Mouse (Mus musculus) ZHBTc4 (cell line): Measurements from ENCODE around the gene Yy1.

Experiments used
- DNase-seq: peaks from one replicate; pipeline ENCODE4 v3.0.0-alpha.2; 2011; ENCODE audit warnings: low read depth, low spot score

Gene Yy1

GRCm38 (mm10) chr12:108857109-108857508 lies 64.3 kb downstream of the Yy1 start:
- DNase-seq, result no peak

GRCm38 (mm10) chr12:108857589-108858184 lies 64.9 kb downstream of the Yy1 start:
- DNase-seq, result no peak

- DNase-seq, result no peak
Observed at GRCm38 (mm10) chr12:108858486-108858885, 65.7 kb downstream of the Yy1 start.

- no peak for DNase-seq
Observed at GRCm38 (mm10) chr12:108865007-108865494, 72.3 kb downstream of the Yy1 start.

- DNase-seq, result peak; percentile 75
Observed at GRCm38 (mm10) chr12:108869575-108869974, 76.8 kb downstream of the Yy1 start.
